ENCODE assay signal across 41 mouse cellular contexts in genomic region chr14:41600935-41601334, GRCm38 (mm10). TPM values are rescaled to one million over a fixed set of nuclear protein-coding genes. Genes with fewer than 3 reads are reported as not detected.
"Had no signal": no experiment of that assay in that cellular context is flagged by ENCODE, and none has a peak within 500 bp of the region (broad histone marks: within the 10 kb centered on the region; RNA-seq: fewer than 3 reads in every experiment).

No protein-coding gene starts in this region.

RNA-seq across cellular contexts. Expression of gene Gm3072, which starts 23.5 kb away (rescaled TPM):
- total RNA-seq: heart, postnatal 10 days; heart, postnatal 14 days; heart, postnatal 25 days; heart, postnatal 36 days; heart, postnatal 4 days; hematopoietic stem cell, adult 5-6 weeks; hindbrain, postnatal 0 days; layer of hippocampus, adult 18-20 months; layer of hippocampus, adult 2 months; layer of hippocampus, adult 8-10 months; layer of hippocampus, postnatal 10 days; layer of hippocampus, postnatal 14 days; layer of hippocampus, postnatal 25 days; layer of hippocampus, postnatal 36 days; left cerebral cortex, adult 18-20 months had no signal
- polyA plus RNA-seq: heart, embryonic 10.5 days; heart, embryonic 11.5 days; heart, embryonic 12.5 days; heart, embryonic 13.5 days; heart, embryonic 14.5 days; heart, embryonic 15.5 days; heart, embryonic 16.5 days; heart, postnatal 0 days; hindbrain, embryonic 10.5 days; hindbrain, embryonic 11.5 days; hindbrain, embryonic 12.5 days; hindbrain, embryonic 13.5 days; hindbrain, embryonic 14.5 days; hindbrain, embryonic 15.5 days; hindbrain, embryonic 16.5 days; hindbrain, postnatal 0 days; inflammation-experienced regulatory T-cells, adult 6 months; intestine, embryonic 14.5 days; intestine, embryonic 15.5 days; intestine, embryonic 16.5 days; intestine, postnatal 0 days; kidney, adult 2 months; kidney, embryonic 14.5 days; kidney, embryonic 15.5 days; kidney, embryonic 16.5 days; kidney, postnatal 0 days; large intestine, adult 2 months had no signal

RNA-seq across cellular contexts. Expression of gene 1700049E17Rik2, which starts 27.9 kb away (rescaled TPM):
- total RNA-seq: heart, postnatal 10 days; heart, postnatal 14 days; heart, postnatal 25 days; heart, postnatal 36 days; heart, postnatal 4 days; hematopoietic stem cell, adult 5-6 weeks; hindbrain, postnatal 0 days; layer of hippocampus, adult 8-10 months; layer of hippocampus, postnatal 36 days had no signal
- polyA plus RNA-seq: heart, embryonic 10.5 days; heart, embryonic 11.5 days; heart, embryonic 12.5 days; heart, embryonic 13.5 days; heart, embryonic 14.5 days; heart, embryonic 15.5 days; heart, embryonic 16.5 days; heart, postnatal 0 days; hindbrain, embryonic 10.5 days; hindbrain, embryonic 11.5 days; hindbrain, embryonic 12.5 days; hindbrain, embryonic 13.5 days; hindbrain, embryonic 14.5 days; hindbrain, embryonic 15.5 days; hindbrain, embryonic 16.5 days; hindbrain, postnatal 0 days; inflammation-experienced regulatory T-cells, adult 6 months; intestine, embryonic 14.5 days; intestine, embryonic 15.5 days; intestine, embryonic 16.5 days; intestine, postnatal 0 days; kidney, adult 2 months; kidney, embryonic 14.5 days; kidney, embryonic 15.5 days; kidney, embryonic 16.5 days; kidney, postnatal 0 days; large intestine, adult 2 months had no signal

RNA-seq across cellular contexts. Expression of gene Gm3676, which starts 45.4 kb away (rescaled TPM):
- total RNA-seq: heart, postnatal 10 days; heart, postnatal 14 days; heart, postnatal 25 days; heart, postnatal 36 days; heart, postnatal 4 days; hematopoietic stem cell, adult 5-6 weeks; hindbrain, postnatal 0 days; layer of hippocampus, adult 8-10 months; layer of hippocampus, postnatal 25 days; layer of hippocampus, postnatal 36 days; left cerebral cortex, adult 18-20 months had no signal
- polyA plus RNA-seq: heart, embryonic 10.5 days; heart, embryonic 11.5 days; heart, embryonic 12.5 days; heart, embryonic 13.5 days; heart, embryonic 14.5 days; heart, embryonic 15.5 days; heart, embryonic 16.5 days; heart, postnatal 0 days; hindbrain, embryonic 10.5 days; hindbrain, embryonic 11.5 days; hindbrain, embryonic 12.5 days; hindbrain, embryonic 13.5 days; hindbrain, embryonic 14.5 days; hindbrain, embryonic 15.5 days; hindbrain, embryonic 16.5 days; hindbrain, postnatal 0 days; inflammation-experienced regulatory T-cells, adult 6 months; intestine, embryonic 14.5 days; intestine, embryonic 15.5 days; intestine, embryonic 16.5 days; intestine, postnatal 0 days; kidney, adult 2 months; kidney, embryonic 14.5 days; kidney, embryonic 15.5 days; kidney, embryonic 16.5 days; kidney, postnatal 0 days; large intestine, adult 2 months had no signal

RNA-seq across cellular contexts. Expression of gene Gm7970, which starts 45.6 kb away (rescaled TPM):
- total RNA-seq: heart, postnatal 10 days; heart, postnatal 14 days; heart, postnatal 25 days; heart, postnatal 36 days; heart, postnatal 4 days; hematopoietic stem cell, adult 5-6 weeks; hindbrain, postnatal 0 days; layer of hippocampus, adult 18-20 months; layer of hippocampus, adult 2 months; layer of hippocampus, adult 8-10 months; layer of hippocampus, postnatal 10 days; layer of hippocampus, postnatal 14 days; layer of hippocampus, postnatal 25 days; layer of hippocampus, postnatal 36 days; left cerebral cortex, adult 18-20 months had no signal
- polyA plus RNA-seq: heart, embryonic 10.5 days; heart, embryonic 11.5 days; heart, embryonic 12.5 days; heart, embryonic 13.5 days; heart, embryonic 14.5 days; heart, embryonic 15.5 days; heart, embryonic 16.5 days; heart, postnatal 0 days; hindbrain, embryonic 10.5 days; hindbrain, embryonic 11.5 days; hindbrain, embryonic 12.5 days; hindbrain, embryonic 13.5 days; hindbrain, embryonic 14.5 days; hindbrain, embryonic 15.5 days; hindbrain, embryonic 16.5 days; hindbrain, postnatal 0 days; inflammation-experienced regulatory T-cells, adult 6 months; intestine, embryonic 14.5 days; intestine, embryonic 15.5 days; intestine, embryonic 16.5 days; intestine, postnatal 0 days; kidney, adult 2 months; kidney, embryonic 14.5 days; kidney, embryonic 15.5 days; kidney, embryonic 16.5 days; kidney, postnatal 0 days; large intestine, adult 2 months had no signal
